Comparison of ENCODE assay signal across 8 mouse cellular contexts in genomic region chr4:57166922-57167870, GRCm38 (mm10). TPM values are rescaled to one million over a fixed set of nuclear protein-coding genes. Genes with fewer than 3 reads are reported as not detected.
DNase-seq lines count a peak whose midpoint lies in the region; ATAC-seq and TF ChIP-seq lines count a peak whose summit lies in the region.

No protein-coding gene starts in this region.

- H3K36me3 ChIP-seq in E14TG2a.4 (ENCODE audit: insufficient read depth, low read length): no peaks in the 10 kb centered on the region
- no peaks in the 10 kb centered on the region for H3K36me3 ChIP-seq in embryonic facial prominence, embryonic 15.5 days
- no peaks in the 10 kb centered on the region for H3K36me3 ChIP-seq in lung, embryonic 16.5 days (ENCODE audit: control insufficient read depth, insufficient read depth, low read length)

- DNase-seq in cerebellum, adult 9-10 months: peak; percentile 58
- no peak for DNase-seq in cerebellum, postnatal 4 days (ENCODE audit: low spot score in 2 of 2)
- DNase-seq in thymus, postnatal 36 days: no peak
- no peak for DNase-seq in layer of hippocampus, postnatal 25 days (ENCODE audit: extremely low spot score in 1 of 2, low spot score in 1 of 2)
- DNase-seq in layer of hippocampus, adult 9-11 months: no peak

- H3K4me2 ChIP-seq in embryonic facial prominence, embryonic 15.5 days (replicated peaks): no peak overlapping the region
- no peak overlapping the region for H3K4me2 ChIP-seq in lung, embryonic 16.5 days (ENCODE audit: low read depth, low read length)

- H3K27ac ChIP-seq in embryonic facial prominence, embryonic 15.5 days (replicated peaks): 0 out of 2 replicates have a peak overlapping the region, but pooled peaks have one; percentile 45
- H3K27ac ChIP-seq in lung, embryonic 16.5 days (ENCODE audit: low read length): peak overlapping the region; percentile 89

- no peak for ATAC-seq in embryonic facial prominence, embryonic 15.5 days (ENCODE audit: insufficient number of reproducible peaks, low FRiP score, low TSS enrichment, low read depth)
- ATAC-seq in lung, embryonic 16.5 days (ENCODE audit: low read depth): peak; percentile 87

- peak; percentile 63 for TF ChIP-seq CTCF in E14TG2a.4 (conservative IDR thresholded peaks at IDR 0.05; ENCODE audit: low read length)

- peaks cover 11% of the 10 kb centered on the region for H3K27me3 ChIP-seq in E14TG2a.4 (ENCODE audit: insufficient read depth, low read length)
- H3K27me3 ChIP-seq in embryonic facial prominence, embryonic 15.5 days: no peaks in the 10 kb centered on the region
- H3K27me3 ChIP-seq in lung, embryonic 16.5 days (ENCODE audit: control insufficient read depth, insufficient read depth, low read depth, low read length): no peaks in the 10 kb centered on the region

- WGBS in embryonic facial prominence, embryonic 15.5 days: 44% methylated on average over 12 of the region's 12 CpGs
- 37% methylated on average over 12 of the region's 12 CpGs for WGBS in lung, embryonic 16.5 days

- H3K9me3 ChIP-seq in E14TG2a.4 (ENCODE audit: low read length): no peaks in the 10 kb centered on the region
- H3K9me3 ChIP-seq in embryonic facial prominence, embryonic 15.5 days (replicated peaks): no peaks in the 10 kb centered on the region
- no peaks in the 10 kb centered on the region for H3K9me3 ChIP-seq in lung, embryonic 16.5 days (ENCODE audit: control insufficient read depth, low read length)

- H3K4me1 ChIP-seq in E14TG2a.4 (replicated peaks; ENCODE audit: low read depth, low read length): peaks cover 41% of the 10 kb centered on the region
- H3K4me1 ChIP-seq in embryonic facial prominence, embryonic 15.5 days: peaks cover 12% of the 10 kb centered on the region; the same call in 1 of the 2 replicates
- peaks cover 5% of the 10 kb centered on the region for H3K4me1 ChIP-seq in lung, embryonic 16.5 days (replicated peaks; ENCODE audit: control insufficient read depth, insufficient read depth, low read length)

- no peak overlapping the region for H3K4me3 ChIP-seq in E14TG2a.4 (replicated peaks; ENCODE audit: low read length)
- no peak overlapping the region for H3K4me3 ChIP-seq in embryonic facial prominence, embryonic 15.5 days (replicated peaks)
- H3K4me3 ChIP-seq in lung, embryonic 16.5 days (ENCODE audit: low read length): no peak overlapping the region

- no peak overlapping the region for H3K9ac ChIP-seq in embryonic facial prominence, embryonic 15.5 days
- H3K9ac ChIP-seq in lung, embryonic 16.5 days (ENCODE audit: low read length): no peak overlapping the region

RNA-seq across cellular contexts. Expression of gene Epb41l4b, which starts 24.0 kb away (rescaled TPM):
- polyA plus RNA-seq in embryonic facial prominence, embryonic 15.5 days (2015; fragmentation: Nextera tagmentation; extraction: Ambion mirVana): 5.2 and 5.4 TPM in 2 replicates
- polyA plus RNA-seq in lung, embryonic 16.5 days (2015; fragmentation: Nextera tagmentation; extraction: Ambion mirVana): 1.4 and 1.9 TPM in 2 replicates
- total RNA-seq in layer of hippocampus, postnatal 25 days (2021): 10 to 100 TPM; 19.0 to 21.0 TPM
